Mouse (Mus musculus): Measurements from ENCODE around the gene Cebpzos. TPM values are rescaled to one million over a fixed set of nuclear protein-coding genes. Genes with fewer than 3 reads are reported as not detected.

The Cebpzos gene
- polyA plus RNA-seq, 1 experiment from 2014 or later, result 123 TPM

Other genes starting within 250 kb of the Cebpzos start
- 5.8 TPM in 2 replicates for gene Strn, start 179.3 kb upstream of the Cebpzos start, polyA plus RNA-seq (2014; fragmentation: Nextera tagmentation; extraction: Ambion mirVana)
- gene Heatr5b, start 81.1 kb upstream of the Cebpzos start, polyA plus RNA-seq (2014; fragmentation: Nextera tagmentation; extraction: Ambion mirVana), result 13.0 and 14.2 TPM in 2 replicates
- 38.7 and 39.5 TPM in 2 replicates for gene Gpatch11, start 80.9 kb upstream of the Cebpzos start, polyA plus RNA-seq (2014; fragmentation: Nextera tagmentation; extraction: Ambion mirVana)
- 6.4 and 7.1 TPM in 2 replicates for gene Eif2ak2, start 33.9 kb upstream of the Cebpzos start, polyA plus RNA-seq (2014; fragmentation: Nextera tagmentation; extraction: Ambion mirVana)
- 0.15 and 0.45 TPM in 2 replicates for gene Sult6b1, start 9.5 kb upstream of the Cebpzos start, polyA plus RNA-seq (2014; fragmentation: Nextera tagmentation; extraction: Ambion mirVana)
- 57.6 and 69.3 TPM in 2 replicates for gene Cebpz, start 20.6 kb downstream of the Cebpzos start, polyA plus RNA-seq (2014; fragmentation: Nextera tagmentation; extraction: Ambion mirVana)
- gene Ndufaf7, start 20.6 kb downstream of the Cebpzos start, polyA plus RNA-seq (2014; fragmentation: Nextera tagmentation; extraction: Ambion mirVana), result 58.2 and 62.5 TPM in 2 replicates
- 53.9 and 58.7 TPM in 2 replicates for gene Prkd3, start 104.3 kb downstream of the Cebpzos start, polyA plus RNA-seq (2014; fragmentation: Nextera tagmentation; extraction: Ambion mirVana)
- gene Qpct, start 135.4 kb downstream of the Cebpzos start, polyA plus RNA-seq (2014; fragmentation: Nextera tagmentation; extraction: Ambion mirVana), result 7.3 and 8.4 TPM in 2 replicates